Mouse (Mus musculus) myocyte (in vitro differentiated cells): ENCODE measurements around the gene Osgep. TPM values are rescaled to one million over a fixed set of nuclear protein-coding genes. Genes with fewer than 3 reads are reported as not detected.
"Not testable (repeated sequence)": the region's sequence is repeated elsewhere in the genome, so short reads cannot be mapped to it uniquely, and the experiment has no call there.

ENCODE experiments used
- H3K27me3 ChIP-seq: one replicate; pipeline ENCODE4 v1.6.1; 2011; ENCODE audit not compliant: control insufficient read depth, insufficient read depth, insufficient read length
- H3K36me3 ChIP-seq: one replicate; pipeline ENCODE4 v1.6.1; 2011; ENCODE audit not compliant: control insufficient read depth, insufficient read depth
- H3K4me2 ChIP-seq: one replicate; pipeline ENCODE4 v1.6.1; 2011; ENCODE audit warnings: low read depth, control low read depth
- H3K4me3 ChIP-seq: one replicate; pipeline ENCODE4 v1.5.1; 2011; ENCODE audit warnings: mild to moderate bottlenecking, control low read depth, moderate library complexity
- H3K79me2 ChIP-seq: one replicate; pipeline ENCODE4 v1.6.1; 2011; ENCODE audit not compliant: control insufficient read depth, insufficient read depth
- H3ac ChIP-seq: one replicate; pipeline ENCODE4 v1.6.1; 2011; ENCODE audit not compliant: control insufficient read depth, insufficient read length
- CEBPB ChIP-seq: IDR thresholded peaks from 2 replicates; pipeline ENCODE4 v1.6.1; 2011; ENCODE audit warnings: mild to moderate bottlenecking, moderate library complexity; ENCODE audit not compliant: poor library complexity, insufficient read depth, severe bottlenecking
- E2F4 ChIP-seq: IDR thresholded peaks from one replicate; pipeline ENCODE4 v1.6.1; 2011; ENCODE audit warnings: mild to moderate bottlenecking, control low read depth, moderate library complexity; ENCODE audit not compliant: insufficient read depth
- MAX ChIP-seq: IDR thresholded peaks from one replicate; pipeline ENCODE4 v1.6.1; 2011; ENCODE audit warnings: low read depth, mild to moderate bottlenecking, control low read depth
- MYOD1 ChIP-seq, 3 experiments: IDR thresholded peaks; one replicate each; pipeline ENCODE4 v1.6.1; 2011; ENCODE audit warnings: control low read depth in 2 of 3, low read depth in 2 of 3, mild to moderate bottlenecking in 2 of 3, moderate library complexity in 1 of 3; ENCODE audit not compliant: insufficient read length in 2 of 3, control insufficient read depth in 1 of 3
- MYOG ChIP-seq, 3 experiments: IDR thresholded peaks; one replicate each; pipeline ENCODE4 v1.6.1; 2011; ENCODE audit warnings: control low read depth in 2 of 3, low read depth in 2 of 3, mild to moderate bottlenecking in 2 of 3; ENCODE audit not compliant: insufficient read length in 2 of 3, control insufficient read depth in 1 of 3, insufficient read depth in 1 of 3
- POLR2A ChIP-seq: IDR thresholded peaks from one replicate; pipeline ENCODE4 v1.6.1; 2011; ENCODE audit warnings: low read depth, mild to moderate bottlenecking, control low read depth, moderate library complexity; ENCODE audit not compliant: insufficient read length
- POLR2AphosphoS2 ChIP-seq: IDR thresholded peaks from one replicate; pipeline ENCODE4 v1.6.1; 2011; ENCODE audit warnings: low read depth, control low read depth; ENCODE audit not compliant: insufficient read length
- REST ChIP-seq: IDR thresholded peaks from one replicate; pipeline ENCODE4 v1.6.1; 2011; ENCODE audit warnings: mild to moderate bottlenecking, control low read depth, moderate library complexity; ENCODE audit not compliant: insufficient read depth, insufficient read length
- SRF ChIP-seq: IDR thresholded peaks from one replicate; pipeline ENCODE4 v1.6.1; 2011; ENCODE audit warnings: low read depth; ENCODE audit not compliant: control insufficient read depth, insufficient read length
- TCF12 ChIP-seq: IDR thresholded peaks from one replicate; pipeline ENCODE4 v1.6.1; 2011; ENCODE audit warnings: mild to moderate bottlenecking, control low read depth; ENCODE audit not compliant: poor library complexity, insufficient read depth, severe bottlenecking
- TCF3 ChIP-seq: IDR thresholded peaks from one replicate; pipeline ENCODE4 v1.6.1; 2011; ENCODE audit warnings: low read depth, control low read depth; ENCODE audit not compliant: insufficient read length
- USF1 ChIP-seq: IDR thresholded peaks from one replicate; pipeline ENCODE4 v1.6.1; 2011; ENCODE audit warnings: low read depth, mild to moderate bottlenecking, control low read depth, moderate library complexity
- polyA plus RNA-seq: library from polyadenylated mRNA; unstranded; fragments of >200 nt; fragmentation: generic; extraction: Trizol; gene quantifications from one replicate; pipeline ENCODE4 v1.2.1, GENCODE M21; 2012; ENCODE audit warnings: missing spikeins

Osgep gene
- polyA plus RNA-seq, 1 experiment, result 81.0 TPM

GRCm38 (mm10) chr14:50903973-50904827 is 20.5 kb downstream of the Osgep start:
- no peaks in the 10 kb centered on the region for H3K36me3 ChIP-seq
- H3K4me3 ChIP-seq, result no peak overlapping the region
- H3K27me3 ChIP-seq, result no peaks in the 10 kb centered on the region
- no peak overlapping the region for H3ac ChIP-seq
- TF ChIP-seq MYOD1 (IDR thresholded peaks at IDR 0.05; ENCODE audit: control insufficient read depth in 1 of 3, insufficient read length in 2 of 3, low read depth in 2 of 3), result no peak
- TF ChIP-seq MAX, result no peak
- no peak for TF ChIP-seq REST
- TF ChIP-seq CEBPB, result no peak
- TF ChIP-seq E2F4, result no peak
- TF ChIP-seq MYOG (IDR thresholded peaks at IDR 0.05; ENCODE audit: control insufficient read depth in 1 of 3, insufficient read depth in 1 of 3, insufficient read length in 2 of 3, low read depth in 2 of 3), result no peak
- no peak for TF ChIP-seq SRF
- no peak for TF ChIP-seq TCF3
- TF ChIP-seq POLR2A, result no peak
- no peak for TF ChIP-seq POLR2AphosphoS2
- no peak for TF ChIP-seq TCF12
- no peak for TF ChIP-seq USF1
- no peaks in the 10 kb centered on the region for H3K79me2 ChIP-seq
- H3K4me2 ChIP-seq, result no peak overlapping the region

GRCm38 (mm10) chr14:50897992-50898391 is 26.7 kb downstream of the Osgep start:
- H3ac ChIP-seq, H3K36me3 ChIP-seq, H3K79me2 ChIP-seq, H3K27me3 ChIP-seq, H3K4me3 ChIP-seq: not testable (repeated sequence)
- H3K4me2 ChIP-seq, result peak overlapping the region; percentile 90

GRCm38 (mm10) chr14:50897374-50897765 is 27.3 kb downstream of the Osgep start, which contains the start of gene Klhl33:
Gene Klhl33, minus strand, starts transcription at chr14:50897507.
- Histone ChIP-seq H3ac (peak within 1 kb of the TSS; percentile 65), H3K4me2 (peak within 1 kb of the TSS; percentile 90), H3K27me3 (no peaks in the 10 kb centered on the region), H3K36me3 (no peaks in the 10 kb centered on the region), H3K79me2 (no peaks in the 10 kb centered on the region), H3K4me3 (peak within 1 kb of the TSS; percentile 42)
- TF ChIP-seq CEBPB, result no peak
- TF ChIP-seq TCF3, result no peak
- TF ChIP-seq USF1, result no peak
- TF ChIP-seq POLR2A, result no peak
- no peak for TF ChIP-seq MYOG (IDR thresholded peaks at IDR 0.05; ENCODE audit: control insufficient read depth in 1 of 3, insufficient read depth in 1 of 3, insufficient read length in 2 of 3, low read depth in 2 of 3)
- no peak for TF ChIP-seq TCF12
- TF ChIP-seq MAX, result no peak
- no peak for TF ChIP-seq SRF
- no peak for TF ChIP-seq POLR2AphosphoS2

GRCm38 (mm10) chr14:50896747-50897373 is 27.8 kb downstream of the Osgep start:
- Histone ChIP-seq H3K27me3 (no peaks in the 10 kb centered on the region), H3K4me2 (peak overlapping the region; percentile 90), H3K36me3 (no peaks in the 10 kb centered on the region), H3K79me2 (no peaks in the 10 kb centered on the region), H3ac (peak overlapping the region; percentile 65), H3K4me3 (peak overlapping the region; percentile 42)
- TF ChIP-seq CEBPB, result no peak
- no peak for TF ChIP-seq POLR2AphosphoS2
- TF ChIP-seq SRF, result no peak
- TF ChIP-seq E2F4, result no peak
- no peak for TF ChIP-seq POLR2A
- no peak for TF ChIP-seq MYOG (IDR thresholded peaks at IDR 0.05; ENCODE audit: control insufficient read depth in 1 of 3, insufficient read depth in 1 of 3, insufficient read length in 2 of 3, low read depth in 2 of 3)
- no peak for TF ChIP-seq MYOD1 (IDR thresholded peaks at IDR 0.05; ENCODE audit: control insufficient read depth in 1 of 3, insufficient read length in 2 of 3, low read depth in 2 of 3)
- no peak for TF ChIP-seq USF1
- no peak for TF ChIP-seq TCF12
- TF ChIP-seq TCF3, result no peak
- TF ChIP-seq REST, result no peak
- no peak for TF ChIP-seq MAX

GRCm38 (mm10) chr14:50895985-50896746 is 28.5 kb downstream of the Osgep start:
- Histone ChIP-seq H3ac (peak overlapping the region; percentile 65), H3K4me2 (peak overlapping the region; percentile 90), H3K36me3 (no peaks in the 10 kb centered on the region), H3K4me3 (peak overlapping the region; percentile 42), H3K27me3 (no peaks in the 10 kb centered on the region), H3K79me2 (no peaks in the 10 kb centered on the region)
- TF ChIP-seq MAX (no peak), CEBPB (peak; percentile 100), POLR2A (peak; percentile 64), POLR2AphosphoS2 (peak; percentile 66)
